In genomic region chr4:88763384-88764018, GRCm38 (mm10) we compare ENCODE assay signal across 9 mouse cellular contexts. TPM values are rescaled to one million over a fixed set of nuclear protein-coding genes. Genes with fewer than 3 reads are reported as not detected.
A peak's percentile ranks its signal among the peaks of the same experiment; 100 is the strongest.
DNase-seq lines count a peak whose midpoint lies in the region; ATAC-seq and TF ChIP-seq lines count a peak whose summit lies in the region.
"Not testable (repeated sequence)": the region's sequence is repeated elsewhere in the genome, so short reads cannot be mapped to it uniquely, and the experiment has no call there.
"Had no signal": no experiment of that assay in that cellular context is flagged by ENCODE, and none has a peak within 500 bp of the region (broad histone marks: within the 10 kb centered on the region; RNA-seq: fewer than 3 reads in every experiment).

No protein-coding gene starts in this region.

- H3K79me2 ChIP-seq in CH12.LX (replicated peaks; ENCODE audit: control insufficient read depth, extremely low read depth, insufficient read depth, poor library complexity, severe bottlenecking): not testable (repeated sequence)

- DNase-seq in CH12.LX (ENCODE audit: extremely low read depth): peak; percentile 37
- peak; percentile 37 for DNase-seq in cerebellum, adult 8-10 months
- DNase-seq in heart, postnatal 0 days (ENCODE audit: low spot score): peak; percentile 88
- DNase-seq in liver, embryonic 13.5 days: not testable (repeated sequence)
- DNase-seq in spleen, postnatal 10 days (ENCODE audit: low spot score in 2 of 2): peak; percentile 12 to 27

- dilution Hi-C loops in CH12.LX (cut with MboI; ENCODE audit: extremely low pct_ligation_motif_present, extremely low pct_unique_long_range_greater_than_20kb, low sequenced_read_pairs): not testable (repeated sequence)

- H3K27ac ChIP-seq in CH12.LX (ENCODE audit: insufficient read depth, low read depth); forebrain, embryonic 15.5 days (replicated peaks); liver, embryonic 13.5 days; midbrain, embryonic 16.5 days (ENCODE audit: low read length): not testable (repeated sequence)
- peak overlapping the region; percentile 61; the same call in 1 of the 2 replicates for H3K27ac ChIP-seq in heart, postnatal 0 days (ENCODE audit: low read depth)
- H3K27ac ChIP-seq in kidney, embryonic 15.5 days: peak overlapping the region; percentile 58; the same call in 1 of the 2 replicates

- not testable (repeated sequence) for H3K9me3 ChIP-seq in CH12.LX (replicated peaks; ENCODE audit: low read length); forebrain, embryonic 15.5 days; heart, postnatal 0 days (replicated peaks; ENCODE audit: control insufficient read depth, low read length); kidney, embryonic 15.5 days (replicated peaks); liver, embryonic 13.5 days (replicated peaks); midbrain, embryonic 16.5 days (replicated peaks; ENCODE audit: control insufficient read depth, low read length, poor library complexity, severe bottlenecking)

- peak in 1 of 2 experiments; percentile 37; a peak in 2 of 4 replicates for TF ChIP-seq CTCF in CH12.LX (conservative IDR thresholded peaks at IDR 0.05 in 1 of 2, IDR thresholded peaks at IDR 0.05 in 1 of 2; ENCODE audit: low read depth in 2 of 2, low read length in 2 of 2)
- TF ChIP-seq CTCF in heart, postnatal 0 days (IDR thresholded peaks at IDR 0.05; ENCODE audit: low read depth): peak; percentile 49

- 0 out of 2 replicates have a peak overlapping the region, but pooled peaks have one; percentile 0 for H3K4me2 ChIP-seq in CH12.LX (ENCODE audit: insufficient read depth, low read depth, poor library complexity, severe bottlenecking)
- H3K4me2 ChIP-seq in forebrain, embryonic 15.5 days (replicated peaks): peak overlapping the region; percentile 63
- peak overlapping the region; percentile 28; the same call in 1 of the 2 replicates for H3K4me2 ChIP-seq in heart, postnatal 0 days (ENCODE audit: low read depth, low read length)
- peak overlapping the region; percentile 51 for H3K4me2 ChIP-seq in kidney, embryonic 15.5 days
- peak overlapping the region; percentile 64 for H3K4me2 ChIP-seq in liver, embryonic 13.5 days
- peak overlapping the region; percentile 60 for H3K4me2 ChIP-seq in midbrain, embryonic 16.5 days (ENCODE audit: low read length)

- H3K9ac ChIP-seq in CH12.LX (ENCODE audit: insufficient read depth, low read depth); heart, postnatal 0 days (replicated peaks; ENCODE audit: low read depth, low read length); kidney, embryonic 15.5 days; midbrain, embryonic 16.5 days (ENCODE audit: low read depth, low read length): not testable (repeated sequence)
- H3K9ac ChIP-seq in forebrain, embryonic 15.5 days (replicated peaks): 0 out of 2 replicates have a peak overlapping the region, but pooled peaks have one; percentile 24
- H3K9ac ChIP-seq in liver, embryonic 13.5 days: peak overlapping the region; percentile 52

- H3K4me1 ChIP-seq in CH12.LX (ENCODE audit: control insufficient read depth in 1 of 2, insufficient read depth in 2 of 2); forebrain, embryonic 15.5 days; heart, postnatal 0 days (ENCODE audit: control insufficient read depth, insufficient read depth); kidney, embryonic 15.5 days; liver, embryonic 13.5 days (replicated peaks); midbrain, embryonic 16.5 days (ENCODE audit: control insufficient read depth, insufficient read depth, low read length): not testable (repeated sequence)

- in situ Hi-C loops in CH12.LX (cut with MboI; ENCODE audit: low pct_ligation_motif_present, low pct_unique_long_range_greater_than_20kb, low sequenced_read_pairs): not testable (repeated sequence)

- not testable (repeated sequence) for TF ChIP-seq POLR2A in CH12.LX (IDR thresholded peaks at IDR 0.05; ENCODE audit: low read depth, low read length)

- peak overlapping the region in 1 of 3 experiments; percentile 58 for H3K4me3 ChIP-seq in CH12.LX (replicated peaks in 1 of 3; ENCODE audit: low read depth in 2 of 3, low read length in 2 of 3, poor library complexity in 1 of 3)
- peak overlapping the region; percentile 41 for H3K4me3 ChIP-seq in forebrain, embryonic 15.5 days
- peak overlapping the region; percentile 27 for H3K4me3 ChIP-seq in heart, postnatal 0 days (ENCODE audit: low read depth, low read length)
- H3K4me3 ChIP-seq in kidney, embryonic 15.5 days (replicated peaks): peak overlapping the region; percentile 33
- H3K4me3 ChIP-seq in liver, embryonic 13.5 days (replicated peaks): peak overlapping the region; percentile 50
- H3K4me3 ChIP-seq in midbrain, embryonic 16.5 days (ENCODE audit: low read depth, low read length): peak overlapping the region; percentile 34

- not testable (repeated sequence) for ATAC-seq in forebrain, embryonic 15.5 days (replicated peaks); heart, postnatal 0 days (ENCODE audit: insufficient read depth, low read depth); kidney, embryonic 15.5 days (replicated peaks; ENCODE audit: low FRiP score); liver, embryonic 13.5 days (ENCODE audit: low read depth); midbrain, embryonic 16.5 days

- TF ChIP-seq EP300 in CH12.LX (IDR thresholded peaks at IDR 0.05; ENCODE audit: low read length); heart, postnatal 0 days (IDR thresholded peaks at IDR 0.05; ENCODE audit: low read depth): not testable (repeated sequence)

- not testable (repeated sequence) for TF ChIP-seq RAD21 in CH12.LX (IDR thresholded peaks at IDR 0.05; ENCODE audit: low read depth, low read length)

- 2% methylated on average over 34 of the region's 42 CpGs for WGBS in forebrain, embryonic 15.5 days
- WGBS in heart, postnatal 0 days: 3% methylated on average over 22 of the region's 42 CpGs
- 3% methylated on average over 36 of the region's 42 CpGs for WGBS in kidney, embryonic 15.5 days
- 2% methylated on average over 41 of the region's 42 CpGs for WGBS in liver, embryonic 13.5 days (ENCODE audit: insufficient replicate concordance)
- WGBS in midbrain, embryonic 16.5 days: 5% methylated on average over 21 of the region's 42 CpGs

- H3K27me3 ChIP-seq in CH12.LX (replicated peaks); forebrain, embryonic 15.5 days; heart, postnatal 0 days (ENCODE audit: control insufficient read depth, insufficient read depth, low read length); kidney, embryonic 15.5 days; liver, embryonic 13.5 days; midbrain, embryonic 16.5 days (ENCODE audit: control insufficient read depth, insufficient read depth, low read depth, low read length): not testable (repeated sequence)

- not testable (repeated sequence) for H3K36me3 ChIP-seq in CH12.LX (replicated peaks in 1 of 2; ENCODE audit: control insufficient read depth in 1 of 2, insufficient read depth in 1 of 2, low read length in 1 of 2); forebrain, embryonic 15.5 days; heart, postnatal 0 days (replicated peaks; ENCODE audit: control insufficient read depth, insufficient read depth, low read length); kidney, embryonic 15.5 days; liver, embryonic 13.5 days; midbrain, embryonic 16.5 days (ENCODE audit: control insufficient read depth, insufficient read depth, low read length)

RNA-seq across cellular contexts. Expression of gene Gm13283, which starts 3.6 kb away (rescaled TPM):
- not detected in 2 replicates for total RNA-seq in CH12.LX (2012; rRNA removed)
- total RNA-seq in CH12.LX (2014; rRNA removed): not detected in 2 replicates
- polyA plus RNA-seq in CH12.LX (2012; ENCODE audit: insufficient read length, low read depth): not detected in 2 replicates
- 0.14 TPM in 1 of 2 replicates, not detected in the other for polyA plus RNA-seq in forebrain, embryonic 15.5 days (2015; fragmentation: Nextera tagmentation; extraction: Ambion mirVana)
- total RNA-seq in heart, postnatal 0 days (2014; rRNA removed; ENCODE audit: low replicate concordance): not detected in 2 replicates
- 0.25 and 0.46 TPM in 2 replicates for polyA plus RNA-seq in heart, postnatal 0 days (2015; fragmentation: Nextera tagmentation; extraction: Ambion mirVana)
- polyA plus RNA-seq in kidney, embryonic 15.5 days (2015; fragmentation: Nextera tagmentation; extraction: Ambion mirVana): 0.30 and 0.49 TPM in 2 replicates
- not detected in 2 replicates for polyA plus RNA-seq in liver, embryonic 13.5 days (2015; fragmentation: Nextera tagmentation; extraction: Ambion mirVana)
- polyA plus RNA-seq in midbrain, embryonic 16.5 days (2015; fragmentation: Nextera tagmentation; extraction: Ambion mirVana): not detected in 2 replicates
- total RNA-seq: G1E had no signal
- polyA plus RNA-seq: G1E had no signal

RNA-seq across cellular contexts. Expression of gene Gm13271, which starts 8.8 kb away (rescaled TPM):
- not detected in 2 replicates for total RNA-seq in CH12.LX (2012; rRNA removed)
- not detected in 2 replicates for total RNA-seq in CH12.LX (2014; rRNA removed)
- not detected in 2 replicates for polyA plus RNA-seq in CH12.LX (2012; ENCODE audit: insufficient read length, low read depth)
- polyA plus RNA-seq in forebrain, embryonic 15.5 days (2015; fragmentation: Nextera tagmentation; extraction: Ambion mirVana): not detected in 2 replicates
- total RNA-seq in heart, postnatal 0 days (2014; rRNA removed; ENCODE audit: low replicate concordance): not detected in 2 replicates
- not detected in 2 replicates for polyA plus RNA-seq in heart, postnatal 0 days (2015; fragmentation: Nextera tagmentation; extraction: Ambion mirVana)
- polyA plus RNA-seq in kidney, embryonic 15.5 days (2015; fragmentation: Nextera tagmentation; extraction: Ambion mirVana): not detected in 2 replicates
- not detected in 2 replicates for polyA plus RNA-seq in liver, embryonic 13.5 days (2015; fragmentation: Nextera tagmentation; extraction: Ambion mirVana)
- polyA plus RNA-seq in midbrain, embryonic 16.5 days (2015; fragmentation: Nextera tagmentation; extraction: Ambion mirVana): not detected in 2 replicates
- total RNA-seq: G1E had no signal
- polyA plus RNA-seq: G1E had no signal

RNA-seq across cellular contexts. Expression of gene Gm13290, which starts 10.1 kb away (rescaled TPM):
- total RNA-seq in CH12.LX (2012; rRNA removed): not detected in 2 replicates
- not detected in 2 replicates for total RNA-seq in CH12.LX (2014; rRNA removed)
- not detected in 2 replicates for polyA plus RNA-seq in CH12.LX (2012; ENCODE audit: insufficient read length, low read depth)
- not detected in 2 replicates for polyA plus RNA-seq in forebrain, embryonic 15.5 days (2015; fragmentation: Nextera tagmentation; extraction: Ambion mirVana)
- total RNA-seq in heart, postnatal 0 days (2014; rRNA removed; ENCODE audit: low replicate concordance): not detected in 2 replicates
- 0.20 TPM in 1 of 2 replicates, not detected in the other for polyA plus RNA-seq in heart, postnatal 0 days (2015; fragmentation: Nextera tagmentation; extraction: Ambion mirVana)
- 0.23 TPM in 1 of 2 replicates, not detected in the other for polyA plus RNA-seq in kidney, embryonic 15.5 days (2015; fragmentation: Nextera tagmentation; extraction: Ambion mirVana)
- polyA plus RNA-seq in liver, embryonic 13.5 days (2015; fragmentation: Nextera tagmentation; extraction: Ambion mirVana): not detected in 2 replicates
- not detected in 2 replicates for polyA plus RNA-seq in midbrain, embryonic 16.5 days (2015; fragmentation: Nextera tagmentation; extraction: Ambion mirVana)
- total RNA-seq: G1E had no signal
- polyA plus RNA-seq: G1E had no signal

RNA-seq across cellular contexts. Expression of gene Gm13289, which starts 13.2 kb away (rescaled TPM):
- total RNA-seq in CH12.LX (2012; rRNA removed) (not detected in 2 replicates), CH12.LX (2014; rRNA removed) (not detected in 2 replicates)
- polyA plus RNA-seq in CH12.LX (2012; ENCODE audit: insufficient read length, low read depth): not detected in 2 replicates
- not detected in 2 replicates for polyA plus RNA-seq in forebrain, embryonic 15.5 days (2015; fragmentation: Nextera tagmentation; extraction: Ambion mirVana)
- not detected in 2 replicates for total RNA-seq in heart, postnatal 0 days (2014; rRNA removed; ENCODE audit: low replicate concordance)
- not detected in 2 replicates for polyA plus RNA-seq in heart, postnatal 0 days (2015; fragmentation: Nextera tagmentation; extraction: Ambion mirVana)
- not detected in 2 replicates for polyA plus RNA-seq in kidney, embryonic 15.5 days (2015; fragmentation: Nextera tagmentation; extraction: Ambion mirVana)
- polyA plus RNA-seq in liver, embryonic 13.5 days (2015; fragmentation: Nextera tagmentation; extraction: Ambion mirVana): not detected in 2 replicates
- not detected in 2 replicates for polyA plus RNA-seq in midbrain, embryonic 16.5 days (2015; fragmentation: Nextera tagmentation; extraction: Ambion mirVana)
- total RNA-seq: G1E had no signal
- polyA plus RNA-seq: G1E had no signal

RNA-seq across cellular contexts. Expression of gene Gm13272, which starts 16.1 kb away (rescaled TPM):
- total RNA-seq in CH12.LX (2012; rRNA removed) (not detected in 2 replicates), CH12.LX (2014; rRNA removed) (not detected in 2 replicates)
- not detected in 2 replicates for polyA plus RNA-seq in CH12.LX (2012; ENCODE audit: insufficient read length, low read depth)
- polyA plus RNA-seq in forebrain, embryonic 15.5 days (2015; fragmentation: Nextera tagmentation; extraction: Ambion mirVana): not detected in 2 replicates
- not detected in 2 replicates for total RNA-seq in heart, postnatal 0 days (2014; rRNA removed; ENCODE audit: low replicate concordance)
- not detected in 2 replicates for polyA plus RNA-seq in heart, postnatal 0 days (2015; fragmentation: Nextera tagmentation; extraction: Ambion mirVana)
- polyA plus RNA-seq in kidney, embryonic 15.5 days (2015; fragmentation: Nextera tagmentation; extraction: Ambion mirVana): 0.40 TPM in 1 of 2 replicates, not detected in the other
- polyA plus RNA-seq in liver, embryonic 13.5 days (2015; fragmentation: Nextera tagmentation; extraction: Ambion mirVana): not detected in 2 replicates
- not detected in 2 replicates for polyA plus RNA-seq in midbrain, embryonic 16.5 days (2015; fragmentation: Nextera tagmentation; extraction: Ambion mirVana)
- total RNA-seq: G1E had no signal
- polyA plus RNA-seq: G1E had no signal

Comparison
In these comparisons a context has a peak if more than half of its experiments do, and no peak if none do; other contexts are left out.
1. H3K4me2 ChIP-seq: peak in every context shown above with its lines; median percentile 64 in liver, embryonic 13.5 days; 63 in forebrain, embryonic 15.5 days; 60 in midbrain, embryonic 16.5 days; 51 in kidney, embryonic 15.5 days; 28 in heart, postnatal 0 days; 0 in CH12.LX.